Mouse (Mus musculus): Measurements from ENCODE around the gene Gpatch2. TPM values are rescaled to one million over a fixed set of nuclear protein-coding genes. Genes with fewer than 3 reads are reported as not detected.

Gene Gpatch2
- total RNA-seq, 2 experiments from 2014 or later: 11.3 to 13.2 TPM

- no peak for DNase-seq
Observed at GRCm38 (mm10) chr1:187307335-187307734, 92.0 kb downstream of the Gpatch2 start.

GRCm38 (mm10) chr1:187308523-187308922 lies 93.2 kb downstream of the Gpatch2 start:
- no peak for DNase-seq

GRCm38 (mm10) chr1:187311122-187311521 lies 95.8 kb downstream of the Gpatch2 start:
- DNase-seq: no peak

- no peak for DNase-seq
Observed at GRCm38 (mm10) chr1:187313323-187313722, 98.0 kb downstream of the Gpatch2 start.

GRCm38 (mm10) chr1:187313763-187314162 lies 98.5 kb downstream of the Gpatch2 start:
- DNase-seq: no peak

- DNase-seq: no peak
Observed at GRCm38 (mm10) chr1:187314516-187314915, 99.2 kb downstream of the Gpatch2 start.

- DNase-seq: no peak
Observed at GRCm38 (mm10) chr1:187315821-187316220, 100.5 kb downstream of the Gpatch2 start.

- DNase-seq: no peak
Observed at GRCm38 (mm10) chr1:187316555-187316954, 101.2 kb downstream of the Gpatch2 start.

GRCm38 (mm10) chr1:187321814-187322213 lies 106.5 kb downstream of the Gpatch2 start:
- no peak for DNase-seq

GRCm38 (mm10) chr1:187322505-187323208 lies 107.3 kb downstream of the Gpatch2 start:
- DNase-seq: no peak

GRCm38 (mm10) chr1:187323209-187323589 lies 107.9 kb downstream of the Gpatch2 start:
- no peak for DNase-seq

- no peak for DNase-seq
Observed at GRCm38 (mm10) chr1:187342551-187342950, 127.2 kb downstream of the Gpatch2 start.

GRCm38 (mm10) chr1:187345156-187345555 lies 129.8 kb downstream of the Gpatch2 start:
- no peak for DNase-seq

- no peak for DNase-seq
Observed at GRCm38 (mm10) chr1:187346923-187347322, 131.6 kb downstream of the Gpatch2 start.

- DNase-seq: no peak
Observed at GRCm38 (mm10) chr1:187347606-187348005, 132.3 kb downstream of the Gpatch2 start.

GRCm38 (mm10) chr1:187348053-187348820 lies 132.9 kb downstream of the Gpatch2 start:
- no peak for DNase-seq

GRCm38 (mm10) chr1:187348859-187349258 lies 133.6 kb downstream of the Gpatch2 start:
- DNase-seq: no peak

GRCm38 (mm10) chr1:187356169-187356568 lies 140.9 kb downstream of the Gpatch2 start:
- DNase-seq: no peak

GRCm38 (mm10) chr1:187356904-187357303 lies 141.6 kb downstream of the Gpatch2 start:
- DNase-seq: no peak

GRCm38 (mm10) chr1:187360240-187360639 lies 144.9 kb downstream of the Gpatch2 start:
- DNase-seq: no peak

GRCm38 (mm10) chr1:187362536-187362935 lies 147.2 kb downstream of the Gpatch2 start:
- DNase-seq: no peak

GRCm38 (mm10) chr1:187365424-187365823 lies 150.1 kb downstream of the Gpatch2 start:
- DNase-seq: no peak

GRCm38 (mm10) chr1:187366806-187367205 lies 151.5 kb downstream of the Gpatch2 start:
- DNase-seq: no peak

GRCm38 (mm10) chr1:187369049-187369448 lies 153.7 kb downstream of the Gpatch2 start:
- no peak for DNase-seq

Data from gastrocnemius, postnatal 10 days (tissue).